Mouse (Mus musculus) embryonic facial prominence, embryonic 14.5 days (tissue): ENCODE results near the gene Sp100. TPM values are rescaled to one million over a fixed set of nuclear protein-coding genes. Genes with fewer than 3 reads are reported as not detected.

Experiments
- ATAC-seq: fragments of 200-750 bp; cut with Nextera tagmentation; 2 replicates; pipeline ENCODE4 v1.8.0; 2017; ENCODE audit warnings: low read depth, moderate number of reproducible peaks, moderate TSS enrichment
- DNase-seq: peaks from one replicate; pipeline ENCODE4 v3.0.0-alpha.2; 2015; ENCODE audit warnings: low spot score
- H3K27ac ChIP-seq: fragments of 300-500 bp; sonication (generic); replicated peaks from 2 replicates; pipeline ENCODE4 v1.5.1; 2014; ENCODE audit warnings: low read depth, mild to moderate bottlenecking, low read length, moderate library complexity
- H3K27me3 ChIP-seq: fragments of 300-500 bp; sonication (generic); replicated peaks from 2 replicates; pipeline ENCODE4 v1.6.1; 2014; ENCODE audit warnings: low read length; ENCODE audit not compliant: control insufficient read depth, insufficient read depth
- H3K36me3 ChIP-seq: fragments of 300-500 bp; sonication (generic); 2 replicates; pipeline ENCODE4 v1.6.1; 2014; ENCODE audit warnings: low read length, mixed read lengths; ENCODE audit not compliant: control insufficient read depth, insufficient read depth
- H3K4me1 ChIP-seq: fragments of 300-500 bp; sonication (generic); 2 replicates; pipeline ENCODE4 v1.6.1; 2014; ENCODE audit warnings: antibody characterized with exemption, low read length; ENCODE audit not compliant: control insufficient read depth, insufficient read depth
- H3K4me2 ChIP-seq: fragments of 300-500 bp; sonication (generic); 2 replicates; pipeline ENCODE4 v1.6.1; 2014; ENCODE audit warnings: low read depth, mild to moderate bottlenecking, low read length, moderate library complexity, mixed read lengths
- H3K4me3 ChIP-seq: fragments of 300-500 bp; sonication (generic); 2 replicates; pipeline ENCODE4 v1.5.1; 2014; ENCODE audit warnings: low read depth, mild to moderate bottlenecking, low read length
- H3K9ac ChIP-seq: fragments of 300-500 bp; sonication (generic); 2 replicates; pipeline ENCODE4 v1.6.1; 2014; ENCODE audit warnings: low read depth, mild to moderate bottlenecking, low read length, moderate library complexity, mixed read lengths
- H3K9me3 ChIP-seq: fragments of 300-500 bp; sonication (generic); 2 replicates; pipeline ENCODE4 v1.6.1; 2016; ENCODE audit warnings: low read length; ENCODE audit not compliant: control insufficient read depth
- WGBS: fragments of 180-500 bp; shearing (Covaris S2); extraction: QIAGEN DNeasy Blood & Tissue Kit; methylation state at CpG from one replicate; pipeline ENCODE4 v1.1.7; 2014; 5-methylcytosine and 5-hydroxymethylcytosine counted together
- polyA plus RNA-seq: library from polyadenylated mRNA; unstranded; fragments of >200 nt; fragmentation: Nextera tagmentation; extraction: Ambion mirVana; gene quantifications from 2 replicates; pipeline ENCODE4 v1.2.1, GENCODE M21; 2014

The Sp100 gene
- polyA plus RNA-seq, 1 experiment from 2014 or later: 2.4 TPM

DNA sequence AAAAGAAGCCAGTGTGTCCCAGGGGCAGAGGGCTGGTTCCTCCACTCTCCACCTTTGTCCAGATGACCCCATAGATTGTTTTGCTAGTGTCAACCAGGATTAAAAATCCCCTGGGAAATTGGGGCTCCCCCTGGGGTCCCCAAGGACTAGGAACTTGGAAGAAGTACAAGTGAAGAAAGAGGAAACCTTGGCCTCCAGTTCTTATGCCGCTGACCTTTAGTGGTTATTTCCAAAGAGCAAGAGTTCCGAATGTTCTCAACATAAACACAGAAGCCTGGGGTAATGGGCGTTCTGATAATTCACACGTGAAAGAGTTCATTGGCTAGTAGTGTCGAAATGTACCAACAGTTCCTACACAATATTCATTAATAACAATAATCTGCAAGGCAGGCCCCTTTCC is 96.7 kb downstream of the Sp100 start:
- Histone ChIP-seq H3K27ac (no peak overlapping the region), H3K36me3 (no peaks in the 10 kb centered on the region), H3K9ac (no peak overlapping the region), H3K4me3 (no peak overlapping the region), H3K4me2 (no peak overlapping the region), H3K9me3 (no peaks in the 10 kb centered on the region), H3K27me3 (no peaks in the 10 kb centered on the region), H3K4me1 (no peaks in the 10 kb centered on the region)
- ATAC-seq (no peak), DNase-seq (no peak)
- 85% methylated on average over 5 of the region's 5 CpGs for WGBS

- ATAC-seq: no peak
- H3K9me3 ChIP-seq: no peaks in the 10 kb centered on the region
- no peaks in the 10 kb centered on the region for H3K27me3 ChIP-seq
- no peaks in the 10 kb centered on the region for H3K4me1 ChIP-seq
- DNase-seq: no peak
- WGBS: 72% methylated on average over 2 of the region's 2 CpGs
- no peaks in the 10 kb centered on the region for H3K36me3 ChIP-seq
- no peak overlapping the region for H3K4me3 ChIP-seq
- no peak overlapping the region for H3K27ac ChIP-seq
- no peak overlapping the region for H3K4me2 ChIP-seq
- no peak overlapping the region for H3K9ac ChIP-seq
These were observed 100.0 kb downstream of the Sp100 start for GRCm38 (mm10) chr1:85749829-85750228.

GRCm38 (mm10) chr1:85750650-85751049 is 100.9 kb downstream of the Sp100 start:
- no peaks in the 10 kb centered on the region for H3K36me3 ChIP-seq
- H3K27me3 ChIP-seq: no peaks in the 10 kb centered on the region
- H3K9ac ChIP-seq: no peak overlapping the region
- 89% methylated on average over 4 of the region's 4 CpGs for WGBS
- no peaks in the 10 kb centered on the region for H3K4me1 ChIP-seq
- no peak for ATAC-seq
- H3K9me3 ChIP-seq: no peaks in the 10 kb centered on the region
- no peak overlapping the region for H3K4me3 ChIP-seq
- no peak for DNase-seq
- no peak overlapping the region for H3K4me2 ChIP-seq
- no peak overlapping the region for H3K27ac ChIP-seq

GRCm38 (mm10) chr1:85751494-85751893 is 101.7 kb downstream of the Sp100 start:
- Histone ChIP-seq H3K9me3 (no peaks in the 10 kb centered on the region), H3K4me2 (no peak overlapping the region), H3K36me3 (no peaks in the 10 kb centered on the region), H3K4me3 (no peak overlapping the region), H3K27ac (peak overlapping the region; percentile 24; the same call in 1 of the 2 replicates), H3K9ac (no peak overlapping the region), H3K4me1 (no peaks in the 10 kb centered on the region), H3K27me3 (no peaks in the 10 kb centered on the region)
- DNase-seq (peak; percentile 51), ATAC-seq (peak; percentile 64)
- 42% methylated on average over 6 of the region's 6 CpGs for WGBS

DNA sequence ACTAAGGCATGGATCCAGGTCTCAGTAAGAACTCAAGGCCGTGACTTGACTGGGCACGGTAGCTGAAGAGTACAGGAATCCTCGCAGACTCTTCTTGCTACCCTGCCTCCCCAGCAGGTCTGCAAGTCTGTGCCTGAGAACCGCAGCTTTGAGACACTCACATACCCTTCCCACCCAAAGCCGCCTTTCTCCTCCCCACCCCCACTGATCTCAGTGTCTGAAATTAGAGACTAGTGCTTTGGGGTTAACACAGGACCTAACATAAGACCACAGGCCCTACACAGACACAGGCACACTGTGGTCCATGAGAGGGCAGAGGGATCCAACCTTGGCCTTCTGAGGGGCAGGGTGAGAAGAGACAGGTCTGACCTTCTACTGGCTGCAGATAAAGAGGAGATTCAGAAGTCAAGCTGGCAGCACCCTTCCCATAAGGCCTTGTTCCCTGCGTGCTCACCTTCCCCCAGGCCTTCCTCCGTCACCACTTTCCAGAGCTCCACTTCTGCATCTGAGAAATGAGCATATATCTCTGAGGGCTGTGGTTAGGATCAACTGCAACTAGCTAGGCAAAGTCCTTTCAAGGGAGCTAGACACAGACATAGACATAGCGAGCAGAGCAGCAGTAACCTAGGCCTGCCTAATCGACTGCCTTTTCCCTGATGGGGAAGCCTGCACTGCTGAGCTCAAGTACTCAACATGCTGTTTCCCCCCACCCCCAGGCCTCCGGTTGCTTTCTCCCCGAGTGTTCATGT is 102.3 kb downstream of the Sp100 start:
- Histone ChIP-seq H3K36me3 (no peaks in the 10 kb centered on the region), H3K9ac (no peak overlapping the region), H3K27me3 (no peaks in the 10 kb centered on the region), H3K4me3 (no peak overlapping the region), H3K9me3 (peaks cover 3% of the 10 kb centered on the region; the same call in 1 of the 2 replicates), H3K27ac (peak overlapping the region; percentile 24; the same call in 1 of the 2 replicates), H3K4me1 (no peaks in the 10 kb centered on the region), H3K4me2 (no peak overlapping the region)
- WGBS: 69% methylated on average over 11 of the region's 11 CpGs
- ATAC-seq (peak; percentile 35; the same call in 1 of the 2 replicates), DNase-seq (peak; percentile 45)

- 78% methylated on average over 6 of the region's 6 CpGs for WGBS
- DNase-seq (no peak), ATAC-seq (no peak)
- H3K27me3 ChIP-seq: no peaks in the 10 kb centered on the region
- H3K4me1 ChIP-seq: peaks cover 6% of the 10 kb centered on the region; the same call in 1 of the 2 replicates
- peaks cover 3% of the 10 kb centered on the region; the same call in 1 of the 2 replicates for H3K9me3 ChIP-seq
- no peak overlapping the region; the same call in 1 of the 2 replicates for H3K9ac ChIP-seq
- H3K27ac ChIP-seq: no peak overlapping the region
- H3K4me2 ChIP-seq: no peak overlapping the region
- no peak overlapping the region for H3K4me3 ChIP-seq
- H3K36me3 ChIP-seq: no peaks in the 10 kb centered on the region
These were observed 107.9 kb downstream of the Sp100 start for GRCm38 (mm10) chr1:85757531-85758230.

GRCm38 (mm10) chr1:85758231-85758968 is 108.6 kb downstream of the Sp100 start:
- Histone ChIP-seq H3K9me3 (peaks cover 3% of the 10 kb centered on the region; the same call in 1 of the 2 replicates), H3K27me3 (no peaks in the 10 kb centered on the region), H3K36me3 (no peaks in the 10 kb centered on the region), H3K27ac (peak overlapping the region; percentile 28; the same call in 1 of the 2 replicates), H3K4me3 (no peak overlapping the region), H3K4me2 (peak overlapping the region; percentile 24; the same call in 1 of the 2 replicates), H3K4me1 (peaks cover 6% of the 10 kb centered on the region; the same call in 1 of the 2 replicates), H3K9ac (no peak overlapping the region; the same call in 1 of the 2 replicates)
- whole genome bisulfite sequencing: 33% methylated on average over 14 of the region's 14 CpGs
- DNase-seq (peak; percentile 58), ATAC-seq (peak; percentile 78)

DNA sequence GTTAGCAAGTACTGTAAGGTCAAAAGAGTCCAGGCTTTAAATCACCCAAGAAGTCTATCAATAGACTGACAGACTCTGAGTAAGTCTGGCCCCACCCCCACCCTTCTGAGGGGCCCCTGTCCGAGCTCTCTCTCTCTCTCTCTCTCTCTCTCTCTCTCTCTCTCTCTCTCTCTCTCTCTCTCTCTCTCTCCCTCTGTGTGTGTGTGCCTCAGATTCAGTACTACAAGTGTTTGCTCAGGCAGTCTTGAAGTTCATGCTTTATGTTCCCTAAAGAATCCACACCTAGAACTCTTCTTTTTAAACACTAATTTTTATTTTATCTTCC is 109.1 kb downstream of the Sp100 start:
- peak overlapping the region; percentile 28; the same call in 1 of the 2 replicates for H3K27ac ChIP-seq
- no peak overlapping the region for H3K9ac ChIP-seq
- H3K4me3 ChIP-seq: no peak overlapping the region
- no peaks in the 10 kb centered on the region for H3K36me3 ChIP-seq
- DNase-seq (no peak), ATAC-seq (no peak; the same call in 1 of the 2 replicates)
- no peak overlapping the region for H3K4me2 ChIP-seq
- peaks cover 6% of the 10 kb centered on the region; the same call in 1 of the 2 replicates for H3K4me1 ChIP-seq
- peaks cover 3% of the 10 kb centered on the region; the same call in 1 of the 2 replicates for H3K9me3 ChIP-seq
- 0% methylated on average over 1 of the region's 1 CpGs for WGBS
- H3K27me3 ChIP-seq: no peaks in the 10 kb centered on the region
